Mouse (Mus musculus): ENCODE measurements at regions not wholly inside any gene's neighbourhood (a gene's known extent, or its start where the extent isn't known, plus 50 kb on each side); places are given as distances from the start of the nearest gene placed in this dataset.

GRCm38 (mm10) chr8:116267021-116267420 is 237.8 kb upstream of the Dynlrb2 start:
- TF ChIP-seq POLR2A (IDR thresholded peaks at IDR 0.05; ENCODE audit: borderline replicate concordance, insufficient read depth, low read length) (no peak), CTCF (IDR thresholded peaks at IDR 0.05; ENCODE audit: borderline replicate concordance, insufficient read depth, low read depth, low read length) (no peak)
- H3K27me3 ChIP-seq (ENCODE audit: control insufficient read depth, insufficient read depth, low read length): no peaks in the 10 kb centered on the region
- H3K4me1 ChIP-seq (ENCODE audit: control insufficient read depth, insufficient read depth, low read length): peaks cover 11% of the 10 kb centered on the region
- H3K27ac ChIP-seq (ENCODE audit: insufficient read depth, low read length): no peak overlapping the region
- no peak for DNase-seq
- no peak overlapping the region for H3K4me3 ChIP-seq (replicated peaks; ENCODE audit: insufficient read depth, low read depth, low read length)
- WGBS: 95% methylated on average over 4 of the region's 4 CpGs

- Histone ChIP-seq H3K4me1 (ENCODE audit: control insufficient read depth, insufficient read depth, low read length) (peaks cover 7% of the 10 kb centered on the region), H3K27ac (ENCODE audit: insufficient read depth, low read length) (no peak overlapping the region), H3K27me3 (ENCODE audit: control insufficient read depth, insufficient read depth, low read length) (no peaks in the 10 kb centered on the region), H3K4me3 (replicated peaks; ENCODE audit: insufficient read depth, low read depth, low read length) (no peak overlapping the region)
- TF ChIP-seq CTCF (IDR thresholded peaks at IDR 0.05; ENCODE audit: borderline replicate concordance, insufficient read depth, low read depth, low read length) (no peak), POLR2A (IDR thresholded peaks at IDR 0.05; ENCODE audit: borderline replicate concordance, insufficient read depth, low read length) (no peak)
- WGBS: 92% methylated on average over 3 of the region's 3 CpGs
- DNase-seq: no peak
Observed at GRCm38 (mm10) chr8:116265591-116265990, 239.2 kb upstream of the Dynlrb2 start.

- peaks cover 7% of the 10 kb centered on the region for H3K4me1 ChIP-seq (ENCODE audit: control insufficient read depth, insufficient read depth, low read length)
- WGBS: 94% methylated on average over 3 of the region's 3 CpGs
- H3K27me3 ChIP-seq (ENCODE audit: control insufficient read depth, insufficient read depth, low read length): no peaks in the 10 kb centered on the region
- no peak overlapping the region for H3K27ac ChIP-seq (ENCODE audit: insufficient read depth, low read length)
- DNase-seq: no peak
- TF ChIP-seq POLR2A (IDR thresholded peaks at IDR 0.05; ENCODE audit: borderline replicate concordance, insufficient read depth, low read length): no peak
- no peak for TF ChIP-seq CTCF (IDR thresholded peaks at IDR 0.05; ENCODE audit: borderline replicate concordance, insufficient read depth, low read depth, low read length)
- H3K4me3 ChIP-seq (replicated peaks; ENCODE audit: insufficient read depth, low read depth, low read length): no peak overlapping the region
Observed at GRCm38 (mm10) chr8:116264078-116264477, 240.7 kb upstream of the Dynlrb2 start.

- 72% methylated on average over 2 of the region's 2 CpGs for WGBS
- Histone ChIP-seq H3K4me3 (replicated peaks; ENCODE audit: insufficient read depth, low read depth, low read length) (no peak overlapping the region), H3K27ac (ENCODE audit: insufficient read depth, low read length) (no peak overlapping the region), H3K27me3 (ENCODE audit: control insufficient read depth, insufficient read depth, low read length) (no peaks in the 10 kb centered on the region; the same call in 1 of the 2 replicates), H3K4me1 (ENCODE audit: control insufficient read depth, insufficient read depth, low read length) (no peaks in the 10 kb centered on the region)
- no peak for TF ChIP-seq CTCF (IDR thresholded peaks at IDR 0.05; ENCODE audit: borderline replicate concordance, insufficient read depth, low read depth, low read length)
- no peak for TF ChIP-seq POLR2A (IDR thresholded peaks at IDR 0.05; ENCODE audit: borderline replicate concordance, insufficient read depth, low read length)
- no peak for DNase-seq
Observed at GRCm38 (mm10) chr8:116261286-116261685, 243.5 kb upstream of the Dynlrb2 start.

GRCm38 (mm10) chr8:116255398-116255797 is 249.4 kb upstream of the Dynlrb2 start:
- no peak for TF ChIP-seq CTCF (IDR thresholded peaks at IDR 0.05; ENCODE audit: borderline replicate concordance, insufficient read depth, low read depth, low read length)
- no peak for TF ChIP-seq POLR2A (IDR thresholded peaks at IDR 0.05; ENCODE audit: borderline replicate concordance, insufficient read depth, low read length)
- no peak overlapping the region for H3K4me3 ChIP-seq (replicated peaks; ENCODE audit: insufficient read depth, low read depth, low read length)
- H3K27ac ChIP-seq (ENCODE audit: insufficient read depth, low read length): no peak overlapping the region
- 83% methylated on average over 5 of the region's 5 CpGs for WGBS
- H3K4me1 ChIP-seq (ENCODE audit: control insufficient read depth, insufficient read depth, low read length): no peaks in the 10 kb centered on the region
- no peaks in the 10 kb centered on the region; the same call in 1 of the 2 replicates for H3K27me3 ChIP-seq (ENCODE audit: control insufficient read depth, insufficient read depth, low read length)
- no peak for DNase-seq

GRCm38 (mm10) chr8:116252455-116253216 is 252.1 kb upstream of the Dynlrb2 start:
- TF ChIP-seq POLR2A (IDR thresholded peaks at IDR 0.05; ENCODE audit: borderline replicate concordance, insufficient read depth, low read length): no peak
- WGBS: 69% methylated on average over 7 of the region's 7 CpGs
- no peak overlapping the region for H3K4me3 ChIP-seq (replicated peaks; ENCODE audit: insufficient read depth, low read depth, low read length)
- H3K27ac ChIP-seq (ENCODE audit: insufficient read depth, low read length): no peak overlapping the region
- no peaks in the 10 kb centered on the region for H3K27me3 ChIP-seq (ENCODE audit: control insufficient read depth, insufficient read depth, low read length)
- DNase-seq: no peak
- no peaks in the 10 kb centered on the region for H3K4me1 ChIP-seq (ENCODE audit: control insufficient read depth, insufficient read depth, low read length)

- WGBS: 95% methylated on average over 1 of the region's 1 CpGs
- DNase-seq: no peak
Observed at GRCm38 (mm10) chr8:116248398-116248797, 256.4 kb upstream of the Dynlrb2 start.

GRCm38 (mm10) chr8:116243493-116243892 is 261.3 kb upstream of the Dynlrb2 start:
- Histone ChIP-seq H3K27ac (ENCODE audit: insufficient read depth, low read length) (no peak overlapping the region), H3K4me1 (ENCODE audit: control insufficient read depth, insufficient read depth, low read length) (no peaks in the 10 kb centered on the region), H3K4me3 (replicated peaks; ENCODE audit: insufficient read depth, low read depth, low read length) (no peak overlapping the region), H3K27me3 (ENCODE audit: control insufficient read depth, insufficient read depth, low read length) (no peaks in the 10 kb centered on the region)
- TF ChIP-seq POLR2A (IDR thresholded peaks at IDR 0.05; ENCODE audit: borderline replicate concordance, insufficient read depth, low read length) (no peak), CTCF (IDR thresholded peaks at IDR 0.05; ENCODE audit: borderline replicate concordance, insufficient read depth, low read depth, low read length) (no peak)
- no peak for DNase-seq
- WGBS: 74% methylated on average over 8 of the region's 8 CpGs

More at GRCm38 (mm10) chr8:116248398-116248797, 256.4 kb upstream of the Dynlrb2 start:
- Histone ChIP-seq H3K27ac (ENCODE audit: insufficient read depth, low read length) (no peak overlapping the region), H3K4me3 (replicated peaks; ENCODE audit: insufficient read depth, low read depth, low read length) (no peak overlapping the region), H3K4me1 (ENCODE audit: control insufficient read depth, insufficient read depth, low read length) (no peaks in the 10 kb centered on the region), H3K27me3 (ENCODE audit: control insufficient read depth, insufficient read depth, low read length) (no peaks in the 10 kb centered on the region)
- no peak for TF ChIP-seq POLR2A (IDR thresholded peaks at IDR 0.05; ENCODE audit: borderline replicate concordance, insufficient read depth, low read length)
- TF ChIP-seq CTCF (IDR thresholded peaks at IDR 0.05; ENCODE audit: borderline replicate concordance, insufficient read depth, low read depth, low read length): no peak

All from cerebellum, adult 2 months (tissue).